ENCODE assay signal across 24 mouse cellular contexts in the genomic region with DNA sequence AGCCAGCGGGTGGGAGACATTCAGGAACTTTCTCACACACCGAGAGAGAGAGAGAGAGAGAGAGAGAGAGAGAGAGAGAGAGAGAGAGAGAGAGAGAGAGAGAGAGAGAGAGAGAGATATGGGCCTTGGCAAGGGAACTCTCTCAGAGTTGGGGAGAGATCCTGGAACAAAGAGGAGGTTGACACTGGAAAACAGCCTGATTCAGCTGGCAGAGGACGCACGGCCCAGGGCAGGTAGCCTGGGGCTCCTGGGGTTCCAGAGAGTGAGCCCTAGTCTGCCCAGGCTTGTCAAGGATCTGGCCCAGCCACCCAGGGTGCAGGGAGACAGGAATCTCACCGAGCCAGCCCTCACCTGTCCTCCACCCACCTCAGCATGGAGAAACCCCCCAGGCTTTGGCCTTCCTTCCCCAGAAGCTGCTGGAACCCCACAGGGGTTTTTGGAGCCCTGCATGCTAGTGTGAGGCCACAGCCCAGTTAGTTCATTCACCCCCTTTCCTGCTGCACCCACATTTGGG. TPM values are rescaled to one million over a fixed set of nuclear protein-coding genes. Genes with fewer than 3 reads are reported as not detected.
DNase-seq lines count a peak whose midpoint lies in the region; ATAC-seq and TF ChIP-seq lines count a peak whose summit lies in the region.
"Had no signal": no experiment of that assay in that cellular context is flagged by ENCODE, and none has a peak within 500 bp of the region (broad histone marks: within the 10 kb centered on the region; RNA-seq: fewer than 3 reads in every experiment).

No protein-coding gene starts in this region.

- no peak for DNase-seq in embryonic facial prominence, embryonic 14.5 days (ENCODE audit: low spot score)
- no peak for DNase-seq in embryonic facial prominence, embryonic 10.5 days (ENCODE audit: low spot score)
- no peak for DNase-seq in liver, embryonic 13.5 days
- no peak for DNase-seq in liver
- DNase-seq in stomach, postnatal 0 days (ENCODE audit: low spot score): no peak
- no peak for DNase-seq in layer of hippocampus, adult 11-12 months (ENCODE audit: low spot score)
- no peak for DNase-seq in cerebellum, postnatal 25 days
- DNase-seq: adrenal gland, adult 8-10 months; adrenal gland, postnatal 25 days; cerebellum, adult 18-20 months; cerebellum, adult 9-10 months; cerebellum, postnatal 14 days; forebrain, postnatal 0 days; gastrocnemius, adult 2 months; gastrocnemius, postnatal 14 days; heart, adult 2 months had no signal

- WGBS in embryonic facial prominence, embryonic 14.5 days: 56% methylated on average over 5 of the region's 5 CpGs
- WGBS in embryonic facial prominence, embryonic 10.5 days: 78% methylated on average over 5 of the region's 5 CpGs
- WGBS in liver, embryonic 13.5 days (ENCODE audit: insufficient replicate concordance): 78% methylated on average over 5 of the region's 5 CpGs
- WGBS in stomach, embryonic 16.5 days: 66% methylated on average over 5 of the region's 5 CpGs
- 67% methylated on average over 5 of the region's 5 CpGs for WGBS in stomach, postnatal 0 days

- no peak overlapping the region for H3K27ac ChIP-seq in embryonic facial prominence, embryonic 14.5 days (replicated peaks; ENCODE audit: low read depth, low read length)
- H3K27ac ChIP-seq in embryonic facial prominence, embryonic 10.5 days (replicated peaks): no peak overlapping the region
- H3K27ac ChIP-seq in liver, embryonic 13.5 days: peak overlapping the region; percentile 39; the same call in 1 of the 2 replicates
- no peak overlapping the region for H3K27ac ChIP-seq in stomach, embryonic 16.5 days (ENCODE audit: low read length)
- H3K27ac ChIP-seq in stomach, postnatal 0 days (replicated peaks): no peak overlapping the region
- H3K27ac ChIP-seq: embryonic facial prominence, embryonic 13.5 days; gastrocnemius, adult 2 months; heart, adult 2 months; heart, embryonic 10.5 days; heart, embryonic 13.5 days; hindbrain, embryonic 12.5 days; hindbrain, embryonic 15.5 days had no signal

- H3K36me3 ChIP-seq in embryonic facial prominence, embryonic 14.5 days (ENCODE audit: control insufficient read depth, insufficient read depth, low read length): no peaks in the 10 kb centered on the region
- peaks cover 12% of the 10 kb centered on the region for H3K36me3 ChIP-seq in embryonic facial prominence, embryonic 10.5 days (replicated peaks)
- 0 out of 2 replicates have a peak, but pooled peaks cover 18% of the 10 kb centered on the region for H3K36me3 ChIP-seq in liver, embryonic 13.5 days
- H3K36me3 ChIP-seq in stomach, embryonic 16.5 days (ENCODE audit: control insufficient read depth, insufficient read depth, low read length): no peaks in the 10 kb centered on the region
- H3K36me3 ChIP-seq in stomach, postnatal 0 days (ENCODE audit: control insufficient read depth, insufficient read depth, low read length): no peaks in the 10 kb centered on the region; the same call in 1 of the 2 replicates
- H3K36me3 ChIP-seq: heart, embryonic 10.5 days; hindbrain, embryonic 12.5 days; hindbrain, embryonic 15.5 days had no signal

- TF ChIP-seq EP300 in stomach, postnatal 0 days (optimal IDR thresholded peaks at IDR 0.05): no peak

- no peak overlapping the region for H3K4me2 ChIP-seq in embryonic facial prominence, embryonic 14.5 days (ENCODE audit: low read depth, low read length)
- no peak overlapping the region for H3K4me2 ChIP-seq in liver, embryonic 13.5 days
- H3K4me2 ChIP-seq in stomach, embryonic 16.5 days (ENCODE audit: low read depth, low read length): no peak overlapping the region
- no peak overlapping the region for H3K4me2 ChIP-seq in stomach, postnatal 0 days (replicated peaks; ENCODE audit: low read depth)
- H3K4me2 ChIP-seq: embryonic facial prominence, embryonic 13.5 days; heart, embryonic 13.5 days; hindbrain, embryonic 12.5 days; hindbrain, embryonic 15.5 days had no signal

- TF ChIP-seq CTCF in stomach, postnatal 0 days (IDR thresholded peaks at IDR 0.05; ENCODE audit: low read depth): no peak

- H3K9ac ChIP-seq in embryonic facial prominence, embryonic 14.5 days (ENCODE audit: low read depth, low read length): no peak overlapping the region
- H3K9ac ChIP-seq in liver, embryonic 13.5 days: 0 out of 2 replicates have a peak overlapping the region, but pooled peaks have one; percentile 26
- H3K9ac ChIP-seq in stomach, embryonic 16.5 days (ENCODE audit: low read length): no peak overlapping the region; the same call in 1 of the 2 replicates
- H3K9ac ChIP-seq in stomach, postnatal 0 days (ENCODE audit: low read length): no peak overlapping the region
- H3K9ac ChIP-seq: embryonic facial prominence, embryonic 13.5 days; forebrain, postnatal 0 days; heart, embryonic 13.5 days; hindbrain, embryonic 12.5 days; hindbrain, embryonic 15.5 days had no signal

- H3K27me3 ChIP-seq in embryonic facial prominence, embryonic 14.5 days (replicated peaks; ENCODE audit: control insufficient read depth, insufficient read depth, low read length): no peaks in the 10 kb centered on the region
- no peaks in the 10 kb centered on the region for H3K27me3 ChIP-seq in embryonic facial prominence, embryonic 10.5 days (replicated peaks; ENCODE audit: low read depth, poor library complexity, severe bottlenecking)
- no peaks in the 10 kb centered on the region for H3K27me3 ChIP-seq in liver, embryonic 13.5 days
- no peaks in the 10 kb centered on the region for H3K27me3 ChIP-seq in stomach, embryonic 16.5 days (ENCODE audit: control insufficient read depth, insufficient read depth, low read length)
- no peaks in the 10 kb centered on the region for H3K27me3 ChIP-seq in stomach, postnatal 0 days (ENCODE audit: control insufficient read depth, insufficient read depth, low read length)
- H3K27me3 ChIP-seq: embryonic facial prominence, embryonic 13.5 days; heart, embryonic 13.5 days; hindbrain, embryonic 12.5 days; hindbrain, embryonic 15.5 days had no signal

- H3K4me1 ChIP-seq in embryonic facial prominence, embryonic 14.5 days (ENCODE audit: control insufficient read depth, insufficient read depth, low read length): no peaks in the 10 kb centered on the region
- H3K4me1 ChIP-seq in embryonic facial prominence, embryonic 10.5 days: peaks cover 16% of the 10 kb centered on the region
- H3K4me1 ChIP-seq in liver, embryonic 13.5 days (replicated peaks): peaks cover 46% of the 10 kb centered on the region
- peaks cover 6% of the 10 kb centered on the region for H3K4me1 ChIP-seq in stomach, embryonic 16.5 days (ENCODE audit: control insufficient read depth, insufficient read depth, low read length)
- no peaks in the 10 kb centered on the region for H3K4me1 ChIP-seq in stomach, postnatal 0 days (replicated peaks; ENCODE audit: control insufficient read depth, insufficient read depth)
- H3K4me1 ChIP-seq: embryonic facial prominence, embryonic 13.5 days; hindbrain, embryonic 12.5 days; hindbrain, embryonic 15.5 days had no signal

- no peak overlapping the region for H3K4me3 ChIP-seq in embryonic facial prominence, embryonic 14.5 days (ENCODE audit: low read depth, low read length)
- no peak overlapping the region for H3K4me3 ChIP-seq in embryonic facial prominence, embryonic 10.5 days
- H3K4me3 ChIP-seq in liver, embryonic 13.5 days (replicated peaks): no peak overlapping the region
- no peak overlapping the region for H3K4me3 ChIP-seq in stomach, embryonic 16.5 days (replicated peaks; ENCODE audit: low read length)
- no peak overlapping the region for H3K4me3 ChIP-seq in stomach, postnatal 0 days (ENCODE audit: low read depth, low read length)
- H3K4me3 ChIP-seq: embryonic facial prominence, embryonic 13.5 days; gastrocnemius, adult 2 months; heart, adult 2 months; heart, embryonic 10.5 days; heart, embryonic 13.5 days; hindbrain, embryonic 12.5 days; hindbrain, embryonic 15.5 days had no signal

- ATAC-seq in embryonic facial prominence, embryonic 14.5 days (ENCODE audit: low read depth): peak; percentile 57; the same call in 1 of the 2 replicates
- no peak for ATAC-seq in liver, embryonic 13.5 days (ENCODE audit: low read depth)
- ATAC-seq in stomach, embryonic 16.5 days (ENCODE audit: insufficient read depth, low FRiP score): 0 out of 2 replicates have a peak, but pooled peaks have one; percentile 31
- no peak for ATAC-seq in stomach, postnatal 0 days (ENCODE audit: low FRiP score, low TSS enrichment)
- ATAC-seq: activated CD4-positive, CD25-positive, alpha-beta regulatory T cell, adult 4 months; forebrain, embryonic 14.5 days; forebrain, postnatal 0 days had no signal

- no peaks in the 10 kb centered on the region for H3K9me3 ChIP-seq in embryonic facial prominence, embryonic 14.5 days (ENCODE audit: control insufficient read depth, low read length)
- no peaks in the 10 kb centered on the region for H3K9me3 ChIP-seq in embryonic facial prominence, embryonic 10.5 days
- no peaks in the 10 kb centered on the region for H3K9me3 ChIP-seq in liver, embryonic 13.5 days (replicated peaks)
- no peaks in the 10 kb centered on the region for H3K9me3 ChIP-seq in stomach, embryonic 16.5 days (replicated peaks; ENCODE audit: control insufficient read depth, low read length)
- no peaks in the 10 kb centered on the region for H3K9me3 ChIP-seq in stomach, postnatal 0 days (ENCODE audit: control insufficient read depth, low read length)
- H3K9me3 ChIP-seq: embryonic facial prominence, embryonic 13.5 days; heart, embryonic 10.5 days; heart, embryonic 13.5 days; hindbrain, embryonic 12.5 days; hindbrain, embryonic 15.5 days had no signal

RNA-seq across cellular contexts. Expression of a gene that starts 20.2 kb away (rescaled TPM):
- polyA plus RNA-seq in embryonic facial prominence, embryonic 14.5 days (2014; fragmentation: Nextera tagmentation; extraction: Ambion mirVana): 31.0 and 35.2 TPM in 2 replicates
- 18.2 and 18.7 TPM in 2 replicates for polyA plus RNA-seq in embryonic facial prominence, embryonic 10.5 days (2016; fragmentation: Nextera tagmentation; extraction: Ambion mirVana)
- 24.1 and 26.1 TPM in 2 replicates for polyA plus RNA-seq in liver, embryonic 13.5 days (2015; fragmentation: Nextera tagmentation; extraction: Ambion mirVana)
- polyA plus RNA-seq in stomach, embryonic 16.5 days (2015; fragmentation: Nextera tagmentation; extraction: Ambion mirVana): 50.5 and 53.1 TPM in 2 replicates
- 14.6 and 14.7 TPM in 2 replicates for polyA plus RNA-seq in stomach, postnatal 0 days (2015; fragmentation: Nextera tagmentation; extraction: Ambion mirVana)

RNA-seq across cellular contexts. Expression of a gene that starts 36.6 kb away (rescaled TPM):
- polyA plus RNA-seq in embryonic facial prominence, embryonic 14.5 days (2014; fragmentation: Nextera tagmentation; extraction: Ambion mirVana): 59.3 and 68.7 TPM in 2 replicates
- polyA plus RNA-seq in embryonic facial prominence, embryonic 10.5 days (2016; fragmentation: Nextera tagmentation; extraction: Ambion mirVana): 93.5 and 95.6 TPM in 2 replicates
- polyA plus RNA-seq in liver, embryonic 13.5 days (2015; fragmentation: Nextera tagmentation; extraction: Ambion mirVana): 58.6 and 62.9 TPM in 2 replicates
- polyA plus RNA-seq in stomach, embryonic 16.5 days (2015; fragmentation: Nextera tagmentation; extraction: Ambion mirVana): 68.2 and 68.9 TPM in 2 replicates
- polyA plus RNA-seq in stomach, postnatal 0 days (2015; fragmentation: Nextera tagmentation; extraction: Ambion mirVana): 33.7 and 35.3 TPM in 2 replicates

Comparison
In these comparisons a context has a peak if more than half of its experiments do, and no peak if none do; other contexts are left out.
1. ATAC-seq: peak in embryonic facial prominence, embryonic 14.5 days (single experiment) and stomach, embryonic 16.5 days (single experiment); none in liver, embryonic 13.5 days (single experiment) and stomach, postnatal 0 days (single experiment).